Comparison of ENCODE assay signal across 11 mouse cellular contexts in genomic region chr1:166381336-166381735, GRCm38 (mm10). TPM values are rescaled to one million over a fixed set of nuclear protein-coding genes. Genes with fewer than 3 reads are reported as not detected.
A peak's percentile ranks its signal among the peaks of the same experiment; 100 is the strongest.
DNase-seq lines count a peak whose midpoint lies in the region; ATAC-seq lines count a peak whose summit lies in the region.
"Had no signal": no experiment of that assay in that cellular context is flagged by ENCODE, and none has a peak within 500 bp of the region (broad histone marks: within the 10 kb centered on the region; RNA-seq: fewer than 3 reads in every experiment).

No protein-coding gene starts in this region.

- H3K4me2 ChIP-seq in heart, embryonic 16.5 days (ENCODE audit: low read depth, low read length): peak overlapping the region; percentile 59
- H3K4me2 ChIP-seq in midbrain, embryonic 13.5 days (replicated peaks): peak overlapping the region; percentile 59; the same call in 1 of the 2 replicates
- H3K4me2 ChIP-seq in hindbrain, embryonic 16.5 days (ENCODE audit: low read length): peak overlapping the region; percentile 77; the same call in 1 of the 2 replicates
- peak overlapping the region; percentile 65 for H3K4me2 ChIP-seq in neural tube, embryonic 13.5 days

- intact Hi-C loops in heart, postnatal 36 days (cut with DNase I): loop anchor here (2.0 kb wide), 1 partner anchor 27 kb away; the partner anchor contains the start of gene Pogk

- H3K36me3 ChIP-seq in heart, embryonic 16.5 days (ENCODE audit: control insufficient read depth, insufficient read depth): peaks cover 23% of the 10 kb centered on the region
- peaks cover 40% of the 10 kb centered on the region for H3K36me3 ChIP-seq in midbrain, embryonic 13.5 days
- H3K36me3 ChIP-seq in midbrain, embryonic 10.5 days: peaks cover 49% of the 10 kb centered on the region
- peaks cover 4% of the 10 kb centered on the region; the same call in 1 of the 2 replicates for H3K36me3 ChIP-seq in hindbrain, embryonic 16.5 days (ENCODE audit: control insufficient read depth, insufficient read depth, low read length)
- peaks cover 38% of the 10 kb centered on the region for H3K36me3 ChIP-seq in neural tube, embryonic 13.5 days

- peaks cover 15% of the 10 kb centered on the region for H3K4me1 ChIP-seq in heart, embryonic 16.5 days (ENCODE audit: control insufficient read depth, insufficient read depth, low read length)
- peaks cover 24% of the 10 kb centered on the region for H3K4me1 ChIP-seq in midbrain, embryonic 13.5 days (replicated peaks)
- peaks cover 28% of the 10 kb centered on the region for H3K4me1 ChIP-seq in midbrain, embryonic 10.5 days
- peaks cover 17% of the 10 kb centered on the region for H3K4me1 ChIP-seq in hindbrain, embryonic 16.5 days (ENCODE audit: control insufficient read depth, insufficient read depth, low read depth, low read length)
- peaks cover 24% of the 10 kb centered on the region for H3K4me1 ChIP-seq in neural tube, embryonic 13.5 days (replicated peaks)

- H3K27me3 ChIP-seq in heart, embryonic 16.5 days (ENCODE audit: control insufficient read depth, insufficient read depth, low read length): no peaks in the 10 kb centered on the region
- H3K27me3 ChIP-seq in midbrain, embryonic 13.5 days: no peaks in the 10 kb centered on the region
- H3K27me3 ChIP-seq in midbrain, embryonic 10.5 days (ENCODE audit: low read depth, poor library complexity, severe bottlenecking): no peaks in the 10 kb centered on the region
- H3K27me3 ChIP-seq in hindbrain, embryonic 16.5 days (replicated peaks; ENCODE audit: control insufficient read depth, insufficient read depth, low read length): no peaks in the 10 kb centered on the region
- no peaks in the 10 kb centered on the region for H3K27me3 ChIP-seq in neural tube, embryonic 13.5 days
- H3K27me3 ChIP-seq: heart, embryonic 15.5 days had no signal

- no peak for DNase-seq in heart, postnatal 36 days
- DNase-seq in midbrain, embryonic 10.5 days (ENCODE audit: low spot score): no peak
- no peak for DNase-seq in kidney, postnatal 25 days
- no peak for DNase-seq in layer of hippocampus, adult 11-12 months (ENCODE audit: low spot score)
- DNase-seq: thymus, postnatal 25 days had no signal

- whole genome bisulfite sequencing in heart, embryonic 16.5 days: 73% methylated on average over 10 of the region's 10 CpGs
- 92% methylated on average over 10 of the region's 10 CpGs for WGBS in midbrain, embryonic 13.5 days
- 88% methylated on average over 10 of the region's 10 CpGs for WGBS in midbrain, embryonic 10.5 days
- WGBS in hindbrain, embryonic 16.5 days: 86% methylated on average over 10 of the region's 10 CpGs
- WGBS in neural tube, embryonic 13.5 days: 88% methylated on average over 10 of the region's 10 CpGs

- H3K9me3 ChIP-seq in heart, embryonic 16.5 days (replicated peaks; ENCODE audit: control insufficient read depth, low read length): no peaks in the 10 kb centered on the region
- no peaks in the 10 kb centered on the region for H3K9me3 ChIP-seq in midbrain, embryonic 13.5 days
- no peaks in the 10 kb centered on the region for H3K9me3 ChIP-seq in midbrain, embryonic 10.5 days (replicated peaks)
- H3K9me3 ChIP-seq in hindbrain, embryonic 16.5 days (ENCODE audit: control insufficient read depth, low read length): no peaks in the 10 kb centered on the region
- no peaks in the 10 kb centered on the region for H3K9me3 ChIP-seq in neural tube, embryonic 13.5 days
- H3K9me3 ChIP-seq: heart, embryonic 15.5 days had no signal

- peak overlapping the region; percentile 11; the same call in 1 of the 2 replicates for H3K27ac ChIP-seq in heart, embryonic 16.5 days (ENCODE audit: low read length)
- no peak overlapping the region for H3K27ac ChIP-seq in midbrain, embryonic 13.5 days
- H3K27ac ChIP-seq in midbrain, embryonic 10.5 days (replicated peaks): no peak overlapping the region
- H3K27ac ChIP-seq in hindbrain, embryonic 16.5 days (ENCODE audit: low read depth, low read length): no peak overlapping the region
- no peak overlapping the region for H3K27ac ChIP-seq in neural tube, embryonic 13.5 days (replicated peaks)
- H3K27ac ChIP-seq: heart, embryonic 15.5 days had no signal

- H3K9ac ChIP-seq in heart, embryonic 16.5 days (ENCODE audit: low read length): peak overlapping the region; percentile 21; the same call in 1 of the 2 replicates
- peak overlapping the region; percentile 97; the same call in 1 of the 2 replicates for H3K9ac ChIP-seq in midbrain, embryonic 13.5 days (replicated peaks)
- H3K9ac ChIP-seq in hindbrain, embryonic 16.5 days (ENCODE audit: low read depth, low read length): no peak overlapping the region; the same call in 1 of the 2 replicates
- H3K9ac ChIP-seq in neural tube, embryonic 13.5 days: peak overlapping the region; percentile 99
- H3K9ac ChIP-seq: heart, embryonic 15.5 days had no signal

- H3K4me3 ChIP-seq in heart, embryonic 16.5 days (ENCODE audit: low read length): no peak overlapping the region
- no peak overlapping the region for H3K4me3 ChIP-seq in midbrain, embryonic 13.5 days (replicated peaks)
- no peak overlapping the region for H3K4me3 ChIP-seq in midbrain, embryonic 10.5 days
- H3K4me3 ChIP-seq in hindbrain, embryonic 16.5 days (ENCODE audit: low read length): no peak overlapping the region
- peak overlapping the region; percentile 95; the same call in 1 of the 2 replicates for H3K4me3 ChIP-seq in neural tube, embryonic 13.5 days

- no peak for ATAC-seq in heart, embryonic 16.5 days (replicated peaks; ENCODE audit: extremely low read depth, insufficient read depth, low FRiP score)
- no peak for ATAC-seq in midbrain, embryonic 13.5 days
- ATAC-seq in hindbrain, embryonic 16.5 days: no peak
- ATAC-seq in neural tube, embryonic 13.5 days (ENCODE audit: low read depth): no peak
- ATAC-seq: activated CD4-positive, CD25-positive, alpha-beta regulatory T cell, adult 4 months had no signal

RNA-seq across cellular contexts. Expression of gene Tada1, which starts 2.4 kb away (rescaled TPM):
- 36.0 and 36.9 TPM in 2 replicates for polyA plus RNA-seq in heart, embryonic 16.5 days (2015; fragmentation: Nextera tagmentation; extraction: Ambion mirVana)
- total RNA-seq in heart, postnatal 36 days (2021): 1 to 10 TPM; 7.6 to 9.3 TPM
- polyA plus RNA-seq in midbrain, embryonic 13.5 days (2015; fragmentation: Nextera tagmentation; extraction: Ambion mirVana): 79.8 and 83.0 TPM in 2 replicates
- polyA plus RNA-seq in midbrain, embryonic 10.5 days (2016; fragmentation: Nextera tagmentation; extraction: Ambion mirVana): 70.2 and 70.3 TPM in 2 replicates
- polyA plus RNA-seq in hindbrain, embryonic 16.5 days (2015; fragmentation: Nextera tagmentation; extraction: Ambion mirVana): 73.8 and 77.8 TPM in 2 replicates
- polyA plus RNA-seq in neural tube, embryonic 13.5 days (2015; fragmentation: Nextera tagmentation; extraction: Ambion mirVana): 72.1 and 73.1 TPM in 2 replicates

RNA-seq across cellular contexts. Expression of gene Pogk, which starts 28.3 kb away (rescaled TPM):
- 9.3 and 9.4 TPM in 2 replicates for polyA plus RNA-seq in heart, embryonic 16.5 days (2015; fragmentation: Nextera tagmentation; extraction: Ambion mirVana)
- total RNA-seq in heart, postnatal 36 days (2021): 10 to 100 TPM; 10.6 to 11.6 TPM
- polyA plus RNA-seq in midbrain, embryonic 13.5 days (2015; fragmentation: Nextera tagmentation; extraction: Ambion mirVana): 41.1 and 45.5 TPM in 2 replicates
- 26.1 and 37.7 TPM in 2 replicates for polyA plus RNA-seq in midbrain, embryonic 10.5 days (2016; fragmentation: Nextera tagmentation; extraction: Ambion mirVana)
- 26.8 and 37.3 TPM in 2 replicates for polyA plus RNA-seq in hindbrain, embryonic 16.5 days (2015; fragmentation: Nextera tagmentation; extraction: Ambion mirVana)
- polyA plus RNA-seq in neural tube, embryonic 13.5 days (2015; fragmentation: Nextera tagmentation; extraction: Ambion mirVana): 34.4 and 36.6 TPM in 2 replicates
